Mouse (Mus musculus) adrenal gland, postnatal 36 days (tissue): ENCODE data around the gene Otogl. TPM values are rescaled to one million over a fixed set of nuclear protein-coding genes. Genes with fewer than 3 reads are reported as not detected.
"Not testable (repeated sequence)": the region's sequence is repeated elsewhere in the genome, so short reads cannot be mapped to it uniquely, and the experiment has no call there.

Experiments
- DNase-seq, 2 experiments: peaks; one replicate each; pipeline ENCODE4 v3.0.0; 2021; ENCODE audit warnings: mixed read lengths in 1 of 2
- total RNA-seq, 2 experiments: library from RNA; stranded (reverse); gene quantifications; 2 replicates each; pipeline ENCODE4 v1.2.3; 2021

The Otogl gene
- total RNA-seq, 2 experiments from 2014 or later: 0.23 to 0.30 TPM

- DNase-seq: no peak
Observed at GRCm38 (mm10) chr10:107805203-107805602, 106.7 kb downstream of the Otogl start.

GRCm38 (mm10) chr10:107804285-107804684 lies 107.6 kb downstream of the Otogl start:
- DNase-seq: not testable (repeated sequence)

GRCm38 (mm10) chr10:107799671-107800353 lies 112.1 kb downstream of the Otogl start:
- DNase-seq: peak; percentile 67 to 72

- DNase-seq: no peak
Observed at GRCm38 (mm10) chr10:107794812-107795756, 116.8 kb downstream of the Otogl start.

GRCm38 (mm10) chr10:107792491-107792890 lies 119.4 kb downstream of the Otogl start:
- no peak for DNase-seq

- no peak for DNase-seq
Observed at GRCm38 (mm10) chr10:107779548-107779947, 132.4 kb downstream of the Otogl start.

- no peak for DNase-seq
Observed at GRCm38 (mm10) chr10:107759624-107760023, 152.3 kb downstream of the Otogl start.

- DNase-seq: no peak
Observed at GRCm38 (mm10) chr10:107753471-107753870, 158.5 kb downstream of the Otogl start.

- no peak for DNase-seq
Observed at GRCm38 (mm10) chr10:107752351-107753143, 159.4 kb downstream of the Otogl start.

- no peak for DNase-seq
Observed at GRCm38 (mm10) chr10:107751944-107752343, 160.0 kb downstream of the Otogl start.

GRCm38 (mm10) chr10:107747566-107747965 lies 164.4 kb downstream of the Otogl start:
- DNase-seq: peak in 1 of 2 experiments; percentile 6

GRCm38 (mm10) chr10:107746717-107747116 lies 165.2 kb downstream of the Otogl start:
- no peak for DNase-seq

- no peak for DNase-seq
Observed at GRCm38 (mm10) chr10:107739815-107740214, 172.1 kb downstream of the Otogl start.

- no peak for DNase-seq
Observed at GRCm38 (mm10) chr10:107737743-107738142, 174.2 kb downstream of the Otogl start.

GRCm38 (mm10) chr10:107735448-107735847 lies 176.5 kb downstream of the Otogl start:
- no peak for DNase-seq

- DNase-seq: no peak
Observed at GRCm38 (mm10) chr10:107734327-107734726, 177.6 kb downstream of the Otogl start.

- DNase-seq: no peak
Observed at GRCm38 (mm10) chr10:107725631-107726030, 186.3 kb downstream of the Otogl start.

- no peak for DNase-seq
Observed at GRCm38 (mm10) chr10:107719806-107720205, 192.1 kb downstream of the Otogl start, which contains the start of gene Ptprq. Ptprq (minus strand) TSS chr10:107720051.
